Comparison of ENCODE assay signal across 8 mouse cellular contexts in genomic region chr19:36696601-36697122, GRCm38 (mm10). TPM values are rescaled to one million over a fixed set of nuclear protein-coding genes. Genes with fewer than 3 reads are reported as not detected.
DNase-seq lines count a peak whose midpoint lies in the region; ATAC-seq and TF ChIP-seq lines count a peak whose summit lies in the region.

No protein-coding gene starts in this region.

- H3K27me3 ChIP-seq in stomach, postnatal 0 days (ENCODE audit: control insufficient read depth, insufficient read depth, low read length) = no peaks in the 10 kb centered on the region

- H3K9ac ChIP-seq in stomach, postnatal 0 days (ENCODE audit: low read length) = no peak overlapping the region

- intact Hi-C loops in left cerebral cortex, postnatal 36 days (cut with DNase I) = no loop called here

- no peaks in the 10 kb centered on the region for H3K9me3 ChIP-seq in stomach, postnatal 0 days (ENCODE audit: control insufficient read depth, low read length)

- TF ChIP-seq CTCF in stomach, postnatal 0 days (IDR thresholded peaks at IDR 0.05; ENCODE audit: low read depth) = no peak

- H3K4me2 ChIP-seq in stomach, postnatal 0 days (replicated peaks; ENCODE audit: low read depth) = no peak overlapping the region

- peak overlapping the region; percentile 59 for H3K27ac ChIP-seq in stomach, postnatal 0 days (replicated peaks)

- H3K4me1 ChIP-seq in stomach, postnatal 0 days (replicated peaks; ENCODE audit: control insufficient read depth, insufficient read depth) = 0 out of 2 replicates have a peak, but pooled peaks cover 3% of the 10 kb centered on the region

- no peak for TF ChIP-seq EP300 in stomach, postnatal 0 days (optimal IDR thresholded peaks at IDR 0.05)

- H3K36me3 ChIP-seq in stomach, postnatal 0 days (ENCODE audit: control insufficient read depth, insufficient read depth, low read length) = no peaks in the 10 kb centered on the region

- 36% methylated on average over 7 of the region's 7 CpGs for WGBS in stomach, postnatal 0 days

- DNase-seq in right cerebral cortex, postnatal 10 days (ENCODE audit: low spot score in 2 of 2) = peak; percentile 58 to 65
- DNase-seq in right cerebral cortex, adult 18-20 months = no peak
- peak; percentile 62 for DNase-seq in heart, postnatal 4 days
- DNase-seq in kidney, postnatal 36 days = peak; percentile 33 to 58
- DNase-seq in stomach, postnatal 0 days (ENCODE audit: low spot score) = no peak
- DNase-seq in adrenal gland, postnatal 36 days = no peak
- no peak for DNase-seq in adrenal gland, adult 8-10 months
- DNase-seq in left cerebral cortex, postnatal 36 days (ENCODE audit: low spot score in 2 of 2) = no peak

- H3K4me3 ChIP-seq in stomach, postnatal 0 days (ENCODE audit: low read depth, low read length) = no peak overlapping the region

- ATAC-seq in stomach, postnatal 0 days (ENCODE audit: low FRiP score, low TSS enrichment) = 0 out of 2 replicates have a peak, but pooled peaks have one; percentile 21

RNA-seq across cellular contexts. Expression of gene Ppp1r3c, which starts 39.8 kb away (rescaled TPM):
- total RNA-seq in heart, postnatal 4 days (2021) = 100 to 1,000 TPM in 1 of 2 experiments, 10 to 100 TPM in 1; 80.2 to 102 TPM
- 7.0 and 7.1 TPM in 2 replicates for polyA plus RNA-seq in stomach, postnatal 0 days (2015; fragmentation: Nextera tagmentation; extraction: Ambion mirVana)
- total RNA-seq in adrenal gland, postnatal 36 days (2021) = 10 to 100 TPM; 12.7 to 16.9 TPM
- total RNA-seq in adrenal gland, adult 8-10 months (2022) = 10 to 100 TPM in 2 of 4 experiments, 1 to 10 TPM in 2; 3.0 to 17.5 (median 10.1) TPM
- total RNA-seq in left cerebral cortex, postnatal 36 days (2021) = 10 to 100 TPM; 46.7 to 47.7 TPM

Comparison
In these comparisons a context has a peak if more than half of its experiments do, and no peak if none do; other contexts are left out.
1. DNase-seq: peak in right cerebral cortex, postnatal 10 days (2 of 2), heart, postnatal 4 days (single experiment) and kidney, postnatal 36 days (2 of 2); none in right cerebral cortex, adult 18-20 months (single experiment), stomach, postnatal 0 days (single experiment), adrenal gland, postnatal 36 days (0 of 2), adrenal gland, adult 8-10 months (single experiment) and left cerebral cortex, postnatal 36 days (0 of 2).